ENCODE assay signal across 10 mouse cellular contexts in genomic region chr19:46392018-46392417, GRCm38 (mm10). TPM values are rescaled to one million over a fixed set of nuclear protein-coding genes. Genes with fewer than 3 reads are reported as not detected.
DNase-seq lines count a peak whose midpoint lies in the region; TF ChIP-seq lines count a peak whose summit lies in the region.
"Had no signal": no experiment of that assay in that cellular context is flagged by ENCODE, and none has a peak within 500 bp of the region (broad histone marks: within the 10 kb centered on the region; RNA-seq: fewer than 3 reads in every experiment).

No protein-coding gene starts in this region.

- 16% methylated on average over 4 of the region's 4 CpGs for WGBS in bone marrow, adult 2 months
- 18% methylated on average over 4 of the region's 4 CpGs for WGBS in lung, adult 2 months

- no peak for TF ChIP-seq POLR2A in bone marrow, adult 2 months (IDR thresholded peaks at IDR 0.05; ENCODE audit: borderline replicate concordance, control insufficient read depth, low read depth, low read length)
- TF ChIP-seq POLR2A in lung, adult 2 months (IDR thresholded peaks at IDR 0.05; ENCODE audit: borderline replicate concordance, extremely low read depth, low read depth, low read length): no peak

- H3K4me1 ChIP-seq in bone marrow, adult 2 months (ENCODE audit: control insufficient read depth, insufficient read depth, low read length): 0 out of 2 replicates have a peak, but pooled peaks cover 2% of the 10 kb centered on the region
- peaks cover 15% of the 10 kb centered on the region for H3K4me1 ChIP-seq in lung, adult 2 months (ENCODE audit: control insufficient read depth, insufficient read depth, low read length)

- no peak overlapping the region for H3K4me3 ChIP-seq in layer of hippocampus, adult 2 months
- H3K4me3 ChIP-seq in bone marrow, adult 2 months (replicated peaks; ENCODE audit: control insufficient read depth, low read depth, low read length): no peak overlapping the region
- H3K4me3 ChIP-seq in lung, adult 2 months (replicated peaks; ENCODE audit: extremely low read depth, low read depth, low read length): no peak overlapping the region
- H3K4me3 ChIP-seq: heart, embryonic 13.5 days; stomach, embryonic 15.5 days had no signal

- peak; percentile 36 for DNase-seq in adrenal gland, postnatal 25 days
- DNase-seq in adrenal gland, adult 2 months: no peak
- no peak for DNase-seq in layer of hippocampus, adult 2 months (ENCODE audit: low spot score in 2 of 2)
- no peak for DNase-seq in layer of hippocampus, adult 18-20 months (ENCODE audit: low spot score in 2 of 2)
- DNase-seq in lung, adult 2 months: no peak
- no peak for DNase-seq in ovary, postnatal 10 days (ENCODE audit: low spot score)
- DNase-seq in urinary bladder, postnatal 4 days (ENCODE audit: low spot score in 2 of 2): no peak

- H3K27ac ChIP-seq in layer of hippocampus, adult 2 months: no peak overlapping the region
- no peak overlapping the region for H3K27ac ChIP-seq in bone marrow, adult 2 months (ENCODE audit: control insufficient read depth, insufficient read depth, low read depth, low read length, poor library complexity)
- H3K27ac ChIP-seq: heart, embryonic 13.5 days; stomach, embryonic 15.5 days had no signal

- TF ChIP-seq CTCF in layer of hippocampus, adult 2 months (conservative IDR thresholded peaks at IDR 0.05): peak; percentile 77
- TF ChIP-seq CTCF in bone marrow, adult 2 months (IDR thresholded peaks at IDR 0.05; ENCODE audit: control insufficient read depth, insufficient read depth, low read length): peak; percentile 44; the same call in 1 of the 2 replicates
- peak; percentile 66 for TF ChIP-seq CTCF in lung, adult 2 months (IDR thresholded peaks at IDR 0.05; ENCODE audit: insufficient read depth, low read length)

RNA-seq across cellular contexts. Expression of gene Actr1a, which starts 3.5 kb away (rescaled TPM):
- total RNA-seq in adrenal gland, postnatal 25 days (2021): 107 and 113 TPM in 2 replicates
- 100 to 1,000 TPM; 108 to 115 TPM for total RNA-seq in adrenal gland, adult 2 months (2021)
- 85.2 and 87.2 TPM in 2 replicates for polyA plus RNA-seq in adrenal gland, adult 2 months (2012; rRNA removed)
- total RNA-seq in layer of hippocampus, adult 2 months (2021): 100 to 1,000 TPM; 179 to 184 TPM
- total RNA-seq in layer of hippocampus, adult 18-20 months (2021): 100 to 1,000 TPM; 192 to 196 TPM
- 40.3 and 53.5 TPM in 2 replicates for polyA plus RNA-seq in bone marrow, adult 2 months (2011; ENCODE audit: insufficient read depth, insufficient read length, low replicate concordance, missing spikeins)
- 85.4 and 112 TPM in 2 replicates for polyA plus RNA-seq in lung, adult 2 months (2012; rRNA removed)

RNA-seq across cellular contexts. Expression of gene Sufu, which starts 4.7 kb away (rescaled TPM):
- total RNA-seq in adrenal gland, postnatal 25 days (2021): 20.3 and 27.1 TPM in 2 replicates
- 10 to 100 TPM; 17.4 to 24.6 TPM for total RNA-seq in adrenal gland, adult 2 months (2021)
- 24.5 and 27.7 TPM in 2 replicates for polyA plus RNA-seq in adrenal gland, adult 2 months (2012; rRNA removed)
- 10 to 100 TPM; 20.3 to 23.2 TPM for total RNA-seq in layer of hippocampus, adult 2 months (2021)
- 10 to 100 TPM; 20.0 to 20.1 TPM for total RNA-seq in layer of hippocampus, adult 18-20 months (2021)
- polyA plus RNA-seq in bone marrow, adult 2 months (2011; ENCODE audit: insufficient read depth, insufficient read length, low replicate concordance, missing spikeins): 5.3 and 6.3 TPM in 2 replicates
- 17.5 and 18.0 TPM in 2 replicates for polyA plus RNA-seq in lung, adult 2 months (2012; rRNA removed)

RNA-seq across cellular contexts. Expression of gene 2310034G01Rik, which starts 41.9 kb away (rescaled TPM):
- total RNA-seq in adrenal gland, postnatal 25 days (2021): 1.2 TPM in 1 of 2 replicates, not detected in the other
- total RNA-seq in adrenal gland, adult 2 months (2021): 1 to 10 TPM in 1 of 2 experiments, under 1 TPM in 1; 0.90 to 1.6 TPM
- 1.7 and 2.8 TPM in 2 replicates for polyA plus RNA-seq in adrenal gland, adult 2 months (2012; rRNA removed)
- total RNA-seq in layer of hippocampus, adult 2 months (2021): 1 to 10 TPM; 1.0 to 1.3 TPM
- total RNA-seq in layer of hippocampus, adult 18-20 months (2021): 1 to 10 TPM in 1 of 2 experiments, under 1 TPM in 1; 0.77 to 1.2 TPM
- polyA plus RNA-seq in bone marrow, adult 2 months (2011; ENCODE audit: insufficient read depth, insufficient read length, low replicate concordance, missing spikeins): 1.1 TPM in 1 of 2 replicates, not detected in the other
- 6.8 and 10.1 TPM in 2 replicates for polyA plus RNA-seq in lung, adult 2 months (2012; rRNA removed)

RNA-seq across cellular contexts. Expression of gene Mfsd13a, which starts 51.1 kb away (rescaled TPM):
- 6.3 and 8.8 TPM in 2 replicates for total RNA-seq in adrenal gland, postnatal 25 days (2021)
- total RNA-seq in adrenal gland, adult 2 months (2021): 1 to 10 TPM; 7.3 to 9.6 TPM
- 43.2 and 63.5 TPM in 2 replicates for polyA plus RNA-seq in adrenal gland, adult 2 months (2012; rRNA removed)
- total RNA-seq in layer of hippocampus, adult 2 months (2021): 10 to 100 TPM; 30.2 to 30.5 TPM
- total RNA-seq in layer of hippocampus, adult 18-20 months (2021): 10 to 100 TPM; 28.2 to 29.0 TPM
- 5.1 and 14.9 TPM in 2 replicates for polyA plus RNA-seq in bone marrow, adult 2 months (2011; ENCODE audit: insufficient read depth, insufficient read length, low replicate concordance, missing spikeins)
- 26.5 and 27.1 TPM in 2 replicates for polyA plus RNA-seq in lung, adult 2 months (2012; rRNA removed)

RNA-seq across cellular contexts. Expression of gene Cuedc2, which starts 53.5 kb away (rescaled TPM):
- 64.1 and 81.8 TPM in 2 replicates for total RNA-seq in adrenal gland, postnatal 25 days (2021)
- 10 to 100 TPM; 72.2 to 87.7 TPM for total RNA-seq in adrenal gland, adult 2 months (2021)
- polyA plus RNA-seq in adrenal gland, adult 2 months (2012; rRNA removed): 41.3 and 42.5 TPM in 2 replicates
- total RNA-seq in layer of hippocampus, adult 2 months (2021): 100 to 1,000 TPM; 171 to 178 TPM
- total RNA-seq in layer of hippocampus, adult 18-20 months (2021): 100 to 1,000 TPM; 179 to 182 TPM
- polyA plus RNA-seq in bone marrow, adult 2 months (2011; ENCODE audit: insufficient read depth, insufficient read length, low replicate concordance, missing spikeins): 74.9 and 161 TPM in 2 replicates
- polyA plus RNA-seq in lung, adult 2 months (2012; rRNA removed): 47.1 and 53.9 TPM in 2 replicates
